Mouse (Mus musculus) CH12.LX (cell line): Measurements from ENCODE around the gene Ncor1.
A peak's percentile ranks its signal among the peaks of the same experiment; 100 is the strongest.

ENCODE experiments used
- BHLHE40 ChIP-seq: IDR thresholded peaks from 2 replicates; pipeline ENCODE4 v1.6.1; 2011; ENCODE audit warnings: mild to moderate bottlenecking, low read depth, low read length, improper control_type of control experiment
- CTCF ChIP-seq, 2 experiments: IDR thresholded peaks in 1 of 2; conservative IDR thresholded peaks in 1 of 2; 2 replicates each; pipeline ENCODE4 v1.5.1; 2011 to 2012; ENCODE audit warnings: low read depth in 2 of 2, low read length in 2 of 2, improper control_type of control experiment in 1 of 2, inconsistent platforms in 1 of 2, mild to moderate bottlenecking in 1 of 2, moderate library complexity in 1 of 2
- ELF1 ChIP-seq: IDR thresholded peaks from 2 replicates; pipeline ENCODE4 v1.6.1; 2014; ENCODE audit warnings: low read depth, mild to moderate bottlenecking, inconsistent platforms, low read length, improper control_type of control experiment
- KAT2A ChIP-seq: IDR thresholded peaks from 2 replicates; pipeline ENCODE4 v1.6.1; 2012; ENCODE audit warnings: low read length, improper control_type of control experiment, inconsistent platforms; ENCODE audit not compliant: insufficient replicate concordance
- MAX ChIP-seq: IDR thresholded peaks from 2 replicates; pipeline ENCODE4 v1.6.1; 2011; ENCODE audit warnings: low read length, improper control_type of control experiment
- MEF2A ChIP-seq: IDR thresholded peaks from 2 replicates; pipeline ENCODE4 v1.6.1; 2014; ENCODE audit warnings: low read depth, mild to moderate bottlenecking, inconsistent platforms, low read length, improper control_type of control experiment, borderline replicate concordance
- MXI1 ChIP-seq: IDR thresholded peaks from 2 replicates; pipeline ENCODE4 v1.6.1; 2011; ENCODE audit warnings: mild to moderate bottlenecking, low read depth, low read length, improper control_type of control experiment
- POLR2A ChIP-seq: IDR thresholded peaks from 2 replicates; pipeline ENCODE4 v1.6.1; 2011; ENCODE audit warnings: low read depth, mild to moderate bottlenecking, improper control_type of control experiment, low read length
- TCF12 ChIP-seq: IDR thresholded peaks from 2 replicates; pipeline ENCODE4 v1.6.1; 2014; ENCODE audit warnings: low read depth, mild to moderate bottlenecking, inconsistent platforms, low read length, improper control_type of control experiment
- ZMIZ1 ChIP-seq: IDR thresholded peaks from 2 replicates; pipeline ENCODE4 v1.6.1; 2012; ENCODE audit warnings: low read depth, mild to moderate bottlenecking, inconsistent platforms, low read length, improper control_type of control experiment

DNA sequence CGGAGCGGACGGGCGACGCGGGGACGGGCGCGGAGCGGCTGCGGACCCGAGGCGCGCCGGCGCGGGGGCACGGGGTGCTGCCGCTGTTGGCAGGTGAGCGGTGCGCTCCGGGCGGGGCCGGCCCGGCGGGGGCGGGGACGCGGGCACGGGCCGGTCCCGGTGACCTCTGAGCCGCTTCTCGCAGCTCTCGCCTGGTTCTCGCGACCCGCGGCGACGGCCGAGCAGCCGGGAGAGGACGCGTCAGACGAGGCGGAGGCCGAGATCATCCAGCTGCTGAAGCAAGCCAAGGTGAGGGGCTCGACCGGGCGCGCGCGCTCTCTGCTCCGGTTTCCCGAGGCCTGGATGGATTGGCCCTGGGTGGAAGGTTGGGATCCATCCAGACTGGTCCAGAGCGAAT, 176.7 kb downstream of the Ncor1 start:
- TF ChIP-seq CTCF (conservative IDR thresholded peaks at IDR 0.05 in 1 of 2, IDR thresholded peaks at IDR 0.05 in 1 of 2; ENCODE audit: low read depth in 2 of 2, low read length in 2 of 2) = no peak
- TF ChIP-seq MAX = no peak
- no peak for TF ChIP-seq KAT2A
- TF ChIP-seq MXI1 = no peak
- no peak for TF ChIP-seq POLR2A
- TF ChIP-seq BHLHE40 = peak; percentile 75
- TF ChIP-seq ZMIZ1 = no peak
- no peak for TF ChIP-seq ELF1
- no peak; the same call in 1 of the 2 replicates for TF ChIP-seq MEF2A
- TF ChIP-seq TCF12 = no peak
